Mouse (Mus musculus) stomach, embryonic 15.5 days (tissue): ENCODE results near the gene Snx14. TPM values are rescaled to one million over a fixed set of nuclear protein-coding genes. Genes with fewer than 3 reads are reported as not detected.

Experiments
- ATAC-seq: fragments of 200-750 bp; cut with Nextera tagmentation; 2 replicates; pipeline ENCODE4 v1.8.0; 2017; ENCODE audit warnings: low read depth, moderate number of reproducible peaks, moderate TSS enrichment; ENCODE audit not compliant: insufficient read depth, low FRiP score
- H3K27ac ChIP-seq: fragments of 300-500 bp; sonication (generic); 2 replicates; pipeline ENCODE4 v1.5.1; 2015; ENCODE audit warnings: mild to moderate bottlenecking, inconsistent platforms
- H3K27me3 ChIP-seq: fragments of 300-500 bp; sonication (generic); replicated peaks from 2 replicates; pipeline ENCODE4 v1.6.1; 2015; ENCODE audit warnings: inconsistent platforms
- H3K36me3 ChIP-seq: fragments of 300-500 bp; sonication (generic); 2 replicates; pipeline ENCODE4 v1.6.1; 2015; ENCODE audit warnings: inconsistent platforms
- H3K4me1 ChIP-seq: fragments of 300-500 bp; sonication (generic); 2 replicates; pipeline ENCODE4 v1.6.1; 2015; ENCODE audit warnings: inconsistent platforms
- H3K4me2 ChIP-seq: fragments of 300-500 bp; sonication (generic); 2 replicates; pipeline ENCODE4 v1.6.1; 2015; ENCODE audit warnings: mild to moderate bottlenecking, inconsistent platforms
- H3K4me3 ChIP-seq: fragments of 300-500 bp; sonication (generic); replicated peaks from 2 replicates; pipeline ENCODE4 v1.5.1; 2015; ENCODE audit warnings: inconsistent platforms
- H3K9ac ChIP-seq: fragments of 300-500 bp; sonication (generic); 2 replicates; pipeline ENCODE4 v1.6.1; 2015; ENCODE audit warnings: inconsistent platforms
- H3K9me3 ChIP-seq: fragments of 300-500 bp; sonication (generic); 2 replicates; pipeline ENCODE4 v1.6.1; 2016; ENCODE audit warnings: inconsistent platforms
- WGBS: fragments of 180-500 bp; shearing (Covaris S2); methylation state at CpG from one replicate; pipeline ENCODE4 v1.1.7; 2015; 5-methylcytosine and 5-hydroxymethylcytosine counted together
- polyA plus RNA-seq: library from polyadenylated mRNA; unstranded; fragments of >200 nt; fragmentation: Nextera tagmentation; extraction: Ambion mirVana; gene quantifications from 2 replicates; pipeline ENCODE4 v1.2.1, GENCODE M21; 2015

The Snx14 gene
- polyA plus RNA-seq, 1 experiment from 2014 or later, result 29.4 TPM

- no peak for ATAC-seq
- no peak overlapping the region for H3K4me3 ChIP-seq
- H3K4me1 ChIP-seq, result no peaks in the 10 kb centered on the region
- H3K9me3 ChIP-seq, result no peaks in the 10 kb centered on the region
- 56% methylated on average over 1 of the region's 2 CpGs for WGBS
- no peaks in the 10 kb centered on the region for H3K27me3 ChIP-seq
- H3K9ac ChIP-seq, result no peak overlapping the region
- H3K36me3 ChIP-seq, result no peaks in the 10 kb centered on the region
- no peak overlapping the region for H3K27ac ChIP-seq
- no peak overlapping the region for H3K4me2 ChIP-seq
Measured at GRCm38 (mm10) chr9:88335839-88336238, 102.9 kb downstream of the Snx14 start.

- 46% methylated on average over 3 of the region's 3 CpGs for WGBS
- no peak for ATAC-seq
- H3K27ac ChIP-seq, result no peak overlapping the region
Measured at GRCm38 (mm10) chr9:88332447-88332846, 106.3 kb downstream of the Snx14 start.

GRCm38 (mm10) chr9:88330316-88330715 lies 108.4 kb downstream of the Snx14 start:
- Histone ChIP-seq H3K4me2 (no peak overlapping the region), H3K27me3 (no peaks in the 10 kb centered on the region)

More at GRCm38 (mm10) chr9:88332447-88332846, 106.3 kb downstream of the Snx14 start:
- Histone ChIP-seq H3K36me3 (no peaks in the 10 kb centered on the region), H3K9me3 (no peaks in the 10 kb centered on the region), H3K4me3 (no peak overlapping the region), H3K4me2 (no peak overlapping the region), H3K9ac (no peak overlapping the region), H3K4me1 (peaks cover 6% of the 10 kb centered on the region; the same call in 1 of the 2 replicates), H3K27me3 (no peaks in the 10 kb centered on the region)

GRCm38 (mm10) chr9:88329166-88329748 lies 109.5 kb downstream of the Snx14 start:
- H3K27me3 ChIP-seq, result no peaks in the 10 kb centered on the region
- H3K9me3 ChIP-seq, result no peaks in the 10 kb centered on the region
- no peak overlapping the region for H3K4me3 ChIP-seq
- H3K36me3 ChIP-seq, result no peaks in the 10 kb centered on the region
- H3K4me1 ChIP-seq, result peaks cover 6% of the 10 kb centered on the region; the same call in 1 of the 2 replicates
- no peak overlapping the region for H3K9ac ChIP-seq
- WGBS, result 23% methylated on average over 10 of the region's 10 CpGs
- ATAC-seq, result no peak
- H3K4me2 ChIP-seq, result no peak overlapping the region
- H3K27ac ChIP-seq, result no peak overlapping the region

More at GRCm38 (mm10) chr9:88330316-88330715, 108.4 kb downstream of the Snx14 start:
- Histone ChIP-seq H3K36me3 (no peaks in the 10 kb centered on the region), H3K27ac (no peak overlapping the region), H3K9me3 (no peaks in the 10 kb centered on the region), H3K4me1 (peaks cover 6% of the 10 kb centered on the region; the same call in 1 of the 2 replicates), H3K9ac (no peak overlapping the region), H3K4me3 (no peak overlapping the region)
- no peak for ATAC-seq
- WGBS, result 59% methylated on average over 3 of the region's 3 CpGs

GRCm38 (mm10) chr9:88328666-88329065 lies 110.1 kb downstream of the Snx14 start:
- H3K9me3 ChIP-seq, result no peaks in the 10 kb centered on the region
- H3K36me3 ChIP-seq, result no peaks in the 10 kb centered on the region
- 36% methylated on average over 5 of the region's 5 CpGs for WGBS
- no peaks in the 10 kb centered on the region for H3K27me3 ChIP-seq
- no peak overlapping the region for H3K4me3 ChIP-seq
- H3K9ac ChIP-seq, result no peak overlapping the region
- H3K4me2 ChIP-seq, result no peak overlapping the region
- ATAC-seq, result no peak
- H3K4me1 ChIP-seq, result peaks cover 6% of the 10 kb centered on the region; the same call in 1 of the 2 replicates
- no peak overlapping the region for H3K27ac ChIP-seq

- under 1% methylated on average over 65 of the region's 66 CpGs for WGBS
- H3K4me3 ChIP-seq, result peak within 1 kb of the TSS; percentile 54
- H3K4me2 ChIP-seq, result peak within 1 kb of the TSS; percentile 97
- peaks cover 6% of the 10 kb centered on the region; the same call in 1 of the 2 replicates for H3K4me1 ChIP-seq
- no peaks in the 10 kb centered on the region for H3K9me3 ChIP-seq
- no peaks in the 10 kb centered on the region for H3K36me3 ChIP-seq
- ATAC-seq, result peak; percentile 87
- H3K27ac ChIP-seq, result no peak within 1 kb of the TSS
- H3K9ac ChIP-seq, result peak within 1 kb of the TSS; percentile 29
- no peaks in the 10 kb centered on the region for H3K27me3 ChIP-seq
Measured at GRCm38 (mm10) chr9:88326930-88327901, 111.5 kb downstream of the Snx14 start, which contains the start of gene Nt5e. Gene Nt5e, plus strand, starts transcription at chr9:88327197.

Other genes starting within 250 kb of the Snx14 start
- gene Nt5e, start 111.8 kb downstream of the Snx14 start, polyA plus RNA-seq, result 3.4 and 4.5 TPM in 2 replicates
- 0.37 and 0.65 TPM in 2 replicates for gene Gm20537, start 17.7 kb upstream of the Snx14 start, polyA plus RNA-seq
- gene Syncrip, start 43.6 kb upstream of the Snx14 start, polyA plus RNA-seq, result 88.7 and 93.1 TPM in 2 replicates
- gene Zfp949, start 109.1 kb upstream of the Snx14 start, polyA plus RNA-seq, result 10.1 and 10.5 TPM in 2 replicates
- gene Trim43a, start 141.9 kb upstream of the Snx14 start, polyA plus RNA-seq, result 0.09 and 0.24 TPM in 2 replicates